Mouse (Mus musculus): ENCODE data around the gene Eya4.

GRCm38 (mm10) chr10:23337250-23337649 is 13.3 kb downstream of the Eya4 start:
- TF ChIP-seq POLR2A (IDR thresholded peaks at IDR 0.05; ENCODE audit: low read depth, low read length) = no peak
- no peak for TF ChIP-seq CTCF (IDR thresholded peaks at IDR 0.05; ENCODE audit: extremely low read depth, insufficient read depth, insufficient read length, insufficient replicate concordance)

Measured in spleen, adult 2 months (tissue).